Mouse (Mus musculus) layer of hippocampus, adult 9-10 months (tissue): Measurements from ENCODE around the gene Dclk2.
A peak's percentile ranks its signal among the peaks of the same experiment; 100 is the strongest.

Experiments
- DNase-seq: peaks from one replicate; pipeline ENCODE4 v3.0.0; 2022; ENCODE audit warnings: low spot score

Gene Dclk2

DNA sequence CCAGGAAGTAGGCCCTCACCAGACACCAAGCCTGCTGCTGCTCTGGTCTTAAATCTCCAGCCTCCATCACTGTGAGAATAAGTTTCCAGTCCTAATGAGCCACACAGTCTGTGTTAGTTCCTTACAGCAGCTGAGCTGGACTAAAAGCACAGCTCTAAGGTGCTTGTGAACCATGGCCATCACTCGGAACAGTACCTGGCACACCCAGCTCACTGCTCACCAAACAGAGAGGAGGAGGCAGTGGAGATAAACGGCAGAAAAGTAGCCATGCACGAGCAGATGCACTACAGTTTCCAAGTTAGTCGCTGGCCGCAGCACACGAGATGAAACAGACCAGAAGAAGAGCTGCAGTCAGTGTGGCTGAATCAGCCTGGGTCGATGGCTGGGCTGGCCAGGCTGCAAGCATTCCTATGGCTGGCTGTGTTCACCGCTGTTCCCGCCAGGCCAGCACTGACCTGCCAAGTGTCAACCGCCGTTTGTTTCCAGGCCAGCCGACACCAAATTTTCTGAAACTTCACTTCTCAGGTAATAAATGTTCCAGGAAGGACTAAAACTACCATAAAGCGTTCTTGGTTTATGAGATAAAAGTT lies 122.7 kb downstream of the Dclk2 start:
- DNase-seq: no peak

DNA sequence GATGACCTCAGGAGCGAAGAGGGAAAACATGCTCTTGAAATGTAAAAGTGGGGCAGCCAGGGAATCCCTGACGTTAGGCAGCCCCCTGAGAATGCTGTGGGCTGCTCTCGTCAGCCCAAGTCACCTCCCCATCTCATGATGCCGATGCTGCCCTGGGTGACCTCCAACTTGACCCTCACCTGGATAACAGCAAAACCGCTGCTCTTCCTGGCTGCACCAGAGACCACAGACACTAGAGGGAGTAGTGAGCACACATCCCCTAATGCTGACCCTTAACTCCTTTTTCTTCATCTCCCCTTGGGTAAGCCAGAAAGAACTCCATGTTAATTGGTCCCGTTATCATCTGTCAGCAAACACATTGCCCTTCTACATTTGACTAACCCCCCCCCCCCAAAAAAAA lies 123.9 kb downstream of the Dclk2 start:
- DNase-seq: no peak

DNA sequence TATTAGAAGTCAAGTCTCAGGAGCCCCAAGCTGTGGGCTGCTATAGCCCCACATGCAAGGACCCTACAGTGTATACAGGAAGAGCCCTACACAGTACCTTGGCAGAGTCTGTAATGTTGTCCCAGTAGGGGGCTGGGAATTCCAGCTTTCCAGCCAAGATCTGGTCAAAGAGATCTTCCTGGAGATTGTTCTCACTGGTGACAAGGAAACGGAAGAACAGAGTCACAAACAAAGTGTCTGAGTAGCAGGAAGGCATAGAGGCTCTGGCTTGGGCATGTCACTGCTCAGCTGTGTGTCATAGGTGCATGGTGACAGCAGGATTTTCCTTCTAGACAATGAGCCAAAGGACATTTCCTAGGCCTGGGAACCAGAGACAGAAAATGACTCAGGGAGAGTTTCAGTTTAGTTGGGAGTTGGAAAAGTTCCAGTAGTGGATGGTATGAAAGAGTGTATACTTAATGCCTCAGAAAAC lies 126.9 kb downstream of the Dclk2 start:
- no peak for DNase-seq

DNA sequence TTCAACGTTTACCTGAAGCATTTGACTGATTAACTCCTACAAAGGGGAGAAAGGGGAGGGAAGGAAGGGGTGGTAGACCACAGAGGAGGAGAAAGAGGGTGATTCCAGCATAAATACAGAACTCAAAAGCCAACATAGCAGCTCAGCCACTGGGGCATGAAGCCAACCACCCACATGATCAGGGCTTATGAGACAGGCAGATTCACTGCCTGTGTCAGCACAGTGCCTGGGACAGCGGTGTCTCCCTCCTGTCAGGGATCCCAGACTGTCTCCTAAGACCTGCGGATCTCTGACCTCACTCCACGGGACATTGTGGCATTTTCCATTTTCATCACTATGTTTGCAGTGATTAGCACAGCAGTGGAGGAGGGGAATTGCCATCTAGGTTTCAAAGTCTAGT lies 127.4 kb downstream of the Dclk2 start:
- no peak for DNase-seq

DNA sequence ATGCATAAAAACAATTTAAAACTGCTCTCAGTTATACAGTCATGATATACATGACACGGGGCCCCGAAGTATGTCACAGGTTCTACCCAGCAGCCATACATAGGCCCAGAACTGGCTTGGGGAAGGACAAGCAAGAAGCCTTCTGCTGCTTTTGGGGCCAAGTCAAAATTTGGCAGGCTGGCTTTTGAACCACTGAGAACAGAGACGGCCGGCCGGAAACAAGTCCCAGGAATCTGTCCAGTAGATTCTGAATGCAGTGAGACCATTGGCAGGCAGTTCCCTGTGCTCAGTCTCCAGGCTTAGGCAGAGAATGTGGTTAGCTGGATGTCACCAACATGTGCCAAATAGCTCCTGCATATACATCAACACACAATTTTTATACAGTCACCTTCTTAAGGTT lies 130.9 kb downstream of the Dclk2 start:
- no peak for DNase-seq

GRCm38 (mm10) chr3:86788711-86789110 lies 131.9 kb downstream of the Dclk2 start:
- no peak for DNase-seq

DNA sequence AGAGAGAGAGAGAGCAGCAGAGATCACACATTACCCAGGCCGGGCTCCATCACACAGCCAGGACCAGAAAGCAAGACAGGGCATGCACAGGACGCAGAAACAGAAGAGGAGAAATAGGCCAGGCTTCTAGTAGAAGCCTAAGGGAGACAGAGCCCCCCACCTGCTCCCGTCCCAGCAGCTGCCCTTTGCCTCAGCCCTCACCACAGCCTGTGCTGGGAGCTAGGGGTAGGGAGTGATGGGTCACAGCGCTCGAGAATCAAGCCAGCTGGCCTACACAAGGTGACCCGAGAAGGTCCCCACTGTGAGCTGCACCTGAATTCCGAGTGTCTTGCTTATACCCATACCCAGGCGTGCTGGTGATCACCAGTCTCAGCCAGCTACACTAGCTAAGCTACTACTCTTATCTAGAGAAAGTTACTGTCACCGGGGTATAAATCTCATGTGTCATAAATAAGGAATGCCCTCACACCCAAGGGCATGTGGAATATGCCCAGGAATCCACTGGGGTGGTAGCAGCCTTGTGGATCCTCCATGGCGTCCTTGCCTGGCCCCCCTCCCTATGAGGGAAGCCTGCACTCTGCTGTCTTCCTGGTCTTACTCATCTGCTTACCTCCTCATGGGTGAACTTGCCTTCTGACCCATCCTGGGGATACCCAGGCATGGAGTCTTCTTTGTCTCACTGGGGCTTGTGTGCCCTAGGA lies 133.1 kb downstream of the Dclk2 start:
- DNase-seq: no peak

DNA sequence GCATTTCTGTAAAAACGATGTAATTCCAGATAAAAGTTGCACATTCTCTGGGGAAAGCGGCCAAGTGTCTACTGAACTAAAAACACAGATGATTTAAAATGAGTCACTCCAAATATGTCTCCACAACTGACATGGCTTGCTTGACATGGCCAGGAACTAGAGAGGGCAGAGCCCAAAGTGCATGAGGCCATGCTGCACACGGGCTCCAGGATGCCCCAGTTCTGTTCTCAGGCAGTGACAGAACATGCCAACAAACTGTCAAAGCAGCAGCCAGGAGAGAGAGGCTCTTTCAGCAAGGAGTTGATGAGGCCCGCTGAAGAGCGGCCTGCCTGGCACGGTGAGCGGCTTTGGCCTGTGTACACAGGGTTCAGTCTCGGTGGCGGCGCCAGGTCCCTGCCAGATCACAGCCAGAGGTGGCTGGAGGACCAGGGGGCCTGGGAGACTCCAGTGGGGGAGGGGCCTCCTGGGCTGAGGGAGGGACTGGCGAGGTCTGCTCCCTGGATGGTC lies 133.8 kb downstream of the Dclk2 start:
- DNase-seq: no peak

DNA sequence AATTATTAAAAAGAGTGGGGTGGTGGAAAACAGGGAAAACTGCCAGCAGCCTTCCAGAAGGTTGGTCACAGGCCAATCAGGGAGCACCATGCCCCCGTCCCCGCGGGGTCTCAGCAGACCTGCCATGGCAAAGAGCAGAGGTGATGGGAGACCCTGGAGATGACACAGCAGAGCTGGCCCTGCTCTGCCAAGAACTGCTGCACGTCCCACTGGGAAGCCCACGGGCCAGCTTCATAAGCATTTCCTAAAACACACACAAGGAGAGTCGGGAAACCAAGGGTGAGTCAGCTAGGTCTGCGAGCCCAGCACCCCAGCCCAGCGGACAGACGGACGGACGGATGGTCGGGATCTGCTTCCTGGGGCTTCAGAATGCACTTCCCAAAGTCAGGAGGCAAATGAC lies 134.4 kb downstream of the Dclk2 start:
- DNase-seq: no peak

- no peak for DNase-seq
Observed at GRCm38 (mm10) chr3:86784930-86785329, 135.7 kb downstream of the Dclk2 start.

DNA sequence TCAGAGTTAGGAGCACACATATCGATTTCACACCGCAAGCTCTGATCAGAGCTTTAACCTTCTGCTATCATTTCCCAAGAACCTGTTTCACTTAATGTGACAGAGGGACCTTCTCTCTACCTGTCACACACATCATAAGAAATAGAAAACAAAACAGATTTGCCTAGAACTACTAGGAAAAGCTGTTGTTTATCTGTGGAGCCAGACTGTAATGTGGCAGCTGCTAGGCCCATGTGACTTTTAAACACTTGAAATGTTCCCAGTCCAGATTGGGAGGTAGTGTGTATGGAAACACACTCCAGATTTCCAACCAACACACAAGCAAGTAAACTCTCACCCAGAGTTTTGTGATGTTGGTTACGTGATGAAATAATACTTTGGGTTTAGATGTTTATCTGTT lies 136.6 kb downstream of the Dclk2 start:
- DNase-seq: no peak

GRCm38 (mm10) chr3:86779704-86780103 lies 140.9 kb downstream of the Dclk2 start:
- no peak for DNase-seq

- no peak for DNase-seq
Observed at GRCm38 (mm10) chr3:86775444-86775828, 145.2 kb downstream of the Dclk2 start.

DNA sequence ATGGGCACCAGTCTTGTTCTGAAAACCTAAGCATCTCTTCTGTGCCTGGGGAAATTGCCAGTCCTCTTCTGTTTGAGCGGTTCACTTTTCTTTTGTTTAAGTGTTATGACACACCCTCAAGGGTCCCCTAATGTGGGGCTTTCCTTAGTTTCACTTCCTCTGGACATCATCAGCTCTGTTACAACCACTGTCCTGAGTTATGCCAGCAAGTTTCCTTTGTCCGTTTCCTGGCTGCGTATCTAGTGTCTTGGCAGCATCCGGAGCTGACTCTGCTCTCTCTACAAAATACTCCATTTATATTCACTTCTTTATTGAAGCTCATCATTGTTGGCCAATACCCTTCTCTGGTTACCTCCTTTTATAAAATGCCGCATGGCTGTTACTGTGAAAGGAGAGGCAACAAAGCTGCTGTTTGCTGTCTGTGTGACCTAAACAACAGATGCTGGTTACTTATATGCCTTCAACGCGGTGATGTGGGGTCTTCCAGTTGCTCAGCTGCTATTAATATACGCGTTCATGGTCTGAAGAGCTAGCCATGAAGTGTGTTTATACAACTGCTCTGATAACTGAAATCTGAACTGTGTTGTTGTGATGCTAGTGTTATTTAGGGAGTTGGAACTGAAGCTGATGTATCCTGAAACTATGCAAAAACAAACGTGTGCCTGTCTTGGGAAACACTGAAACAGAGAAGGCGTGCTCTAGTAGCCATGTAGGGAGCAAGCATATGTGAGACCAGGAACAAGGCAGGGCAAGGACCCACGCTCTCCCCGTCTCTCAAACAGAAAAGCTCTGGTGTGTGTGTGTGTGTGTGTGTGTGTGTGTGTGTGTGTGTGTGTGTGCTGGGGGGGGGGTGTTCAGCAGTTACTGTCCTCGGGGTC lies 145.8 kb downstream of the Dclk2 start:
- no peak for DNase-seq

GRCm38 (mm10) chr3:86768969-86769368 lies 151.7 kb downstream of the Dclk2 start:
- DNase-seq: no peak

- DNase-seq: no peak
Observed at GRCm38 (mm10) chr3:86768553-86768952, 152.1 kb downstream of the Dclk2 start.

- DNase-seq: no peak
Observed at GRCm38 (mm10) chr3:86762456-86762855, 158.2 kb downstream of the Dclk2 start.

GRCm38 (mm10) chr3:86762036-86762415 lies 158.6 kb downstream of the Dclk2 start:
- no peak for DNase-seq

GRCm38 (mm10) chr3:86761095-86762035 lies 159.3 kb downstream of the Dclk2 start:
- DNase-seq: peak; percentile 79

DNA sequence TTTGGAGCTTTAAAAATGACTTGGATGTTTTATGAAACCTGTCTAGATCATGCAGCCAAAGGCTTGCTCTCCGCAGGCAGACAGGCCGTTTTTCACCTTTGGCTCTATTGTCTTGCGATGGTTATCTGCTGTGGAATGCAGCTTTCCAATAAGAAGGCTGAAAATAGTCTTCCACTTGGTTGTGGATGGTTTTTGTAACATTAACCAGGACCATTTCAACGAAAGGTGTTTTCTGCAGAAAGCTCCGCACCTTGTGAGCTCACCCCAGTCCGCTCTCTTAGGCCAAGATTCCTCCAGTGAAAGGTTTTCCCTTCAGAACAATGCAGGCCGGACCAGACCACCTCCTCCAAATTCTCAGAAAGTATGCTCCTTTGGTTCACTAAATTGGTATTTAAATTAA lies 160.2 kb downstream of the Dclk2 start:
- DNase-seq: no peak

DNA sequence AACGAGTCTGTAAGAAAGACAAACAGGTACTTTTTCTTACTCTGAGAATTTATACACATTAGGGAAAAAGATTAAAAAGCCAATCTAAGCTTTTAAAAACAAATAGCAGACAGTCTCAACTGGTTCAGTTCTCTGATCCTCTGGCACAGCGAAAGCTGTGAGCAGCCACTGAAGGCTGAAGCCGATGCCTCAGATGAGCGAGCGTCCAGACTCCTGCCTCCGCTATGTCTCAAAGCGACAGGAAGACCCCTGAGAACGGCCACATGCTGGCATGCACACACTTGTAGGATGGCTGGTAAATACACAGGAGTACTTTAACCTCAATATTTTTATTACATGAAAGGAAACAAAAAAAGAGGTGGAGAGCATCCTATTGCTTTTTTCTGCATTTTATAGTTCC lies 160.8 kb downstream of the Dclk2 start:
- DNase-seq: no peak

DNA sequence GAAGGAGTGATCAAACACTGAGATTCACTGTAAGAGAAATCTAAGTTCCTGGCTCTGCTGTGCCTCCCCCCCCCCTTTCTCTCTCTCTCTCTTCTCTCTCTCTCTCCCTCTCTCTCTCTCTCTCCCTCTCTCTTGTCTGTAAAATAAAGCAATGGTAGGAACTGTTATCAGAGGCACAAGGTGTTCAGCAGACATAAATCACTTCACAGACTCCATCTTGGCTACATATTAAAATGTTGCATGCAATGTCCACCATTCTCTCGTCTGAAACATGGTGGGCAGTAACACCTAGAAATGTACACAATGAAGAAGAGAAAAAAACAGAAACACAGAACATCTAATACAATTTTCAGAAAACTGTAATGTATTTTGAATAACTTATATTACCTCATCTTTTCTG lies 161.3 kb downstream of the Dclk2 start:
- no peak for DNase-seq
